Mouse (Mus musculus) spleen, postnatal 14 days (tissue): Measurements from ENCODE around the gene Thsd4.

ENCODE experiments used
- DNase-seq, 2 experiments: peaks; one replicate each; pipeline ENCODE4 v3.0.0; 2021 to 2022; ENCODE audit warnings: low spot score in 2 of 2

Thsd4 gene

GRCm38 (mm10) chr9:60521806-60522264 lies at the start of gene Thsd4:
Gene Thsd4, minus strand, starts transcription at chr9:60522046.
- DNase-seq, result peak in 1 of 2 experiments; percentile 27

GRCm38 (mm10) chr9:60571041-60571440 lies 49.2 kb upstream of the Thsd4 start:
- no peak for DNase-seq

- no peak for DNase-seq
Observed at GRCm38 (mm10) chr9:60569366-60569765, 47.5 kb upstream of the Thsd4 start.

- no peak for DNase-seq
Observed at GRCm38 (mm10) chr9:60563809-60564208, 42.0 kb upstream of the Thsd4 start.

- no peak for DNase-seq
Observed at GRCm38 (mm10) chr9:60562443-60563371, 40.9 kb upstream of the Thsd4 start.

GRCm38 (mm10) chr9:60561641-60562289 lies 39.9 kb upstream of the Thsd4 start:
- no peak for DNase-seq

GRCm38 (mm10) chr9:60558507-60558906 lies 36.7 kb upstream of the Thsd4 start:
- DNase-seq, result no peak

- no peak for DNase-seq
Observed at GRCm38 (mm10) chr9:60551238-60551637, 29.4 kb upstream of the Thsd4 start.

- DNase-seq, result no peak
Observed at GRCm38 (mm10) chr9:60548182-60548581, 26.3 kb upstream of the Thsd4 start.

GRCm38 (mm10) chr9:60546169-60546568 lies 24.3 kb upstream of the Thsd4 start:
- DNase-seq, result no peak

- DNase-seq, result no peak
Observed at GRCm38 (mm10) chr9:60545361-60546096, 23.7 kb upstream of the Thsd4 start.

GRCm38 (mm10) chr9:60543422-60544015 lies 21.7 kb upstream of the Thsd4 start:
- DNase-seq, result no peak

GRCm38 (mm10) chr9:60530310-60530709 lies 8.5 kb upstream of the Thsd4 start:
- DNase-seq, result no peak

- no peak for DNase-seq
Observed at GRCm38 (mm10) chr9:60529348-60530243, 7.8 kb upstream of the Thsd4 start.

- no peak for DNase-seq
Observed at GRCm38 (mm10) chr9:60528269-60528668, 6.4 kb upstream of the Thsd4 start.

- DNase-seq, result no peak
Observed at GRCm38 (mm10) chr9:60527836-60528235, 6.0 kb upstream of the Thsd4 start.

GRCm38 (mm10) chr9:60527051-60527450 lies 5.2 kb upstream of the Thsd4 start:
- DNase-seq, result no peak

GRCm38 (mm10) chr9:60526195-60526594 lies 4.3 kb upstream of the Thsd4 start:
- DNase-seq, result no peak

- DNase-seq, result no peak
Observed at GRCm38 (mm10) chr9:60521143-60521542, 703 bp downstream of the Thsd4 start.

GRCm38 (mm10) chr9:60519601-60520000 lies 2.2 kb downstream of the Thsd4 start:
- no peak for DNase-seq

- no peak for DNase-seq
Observed at GRCm38 (mm10) chr9:60518216-60518615, 3.6 kb downstream of the Thsd4 start.
